Mouse (Mus musculus): ENCODE measurements around the gene Cdc37l1.

DNA sequence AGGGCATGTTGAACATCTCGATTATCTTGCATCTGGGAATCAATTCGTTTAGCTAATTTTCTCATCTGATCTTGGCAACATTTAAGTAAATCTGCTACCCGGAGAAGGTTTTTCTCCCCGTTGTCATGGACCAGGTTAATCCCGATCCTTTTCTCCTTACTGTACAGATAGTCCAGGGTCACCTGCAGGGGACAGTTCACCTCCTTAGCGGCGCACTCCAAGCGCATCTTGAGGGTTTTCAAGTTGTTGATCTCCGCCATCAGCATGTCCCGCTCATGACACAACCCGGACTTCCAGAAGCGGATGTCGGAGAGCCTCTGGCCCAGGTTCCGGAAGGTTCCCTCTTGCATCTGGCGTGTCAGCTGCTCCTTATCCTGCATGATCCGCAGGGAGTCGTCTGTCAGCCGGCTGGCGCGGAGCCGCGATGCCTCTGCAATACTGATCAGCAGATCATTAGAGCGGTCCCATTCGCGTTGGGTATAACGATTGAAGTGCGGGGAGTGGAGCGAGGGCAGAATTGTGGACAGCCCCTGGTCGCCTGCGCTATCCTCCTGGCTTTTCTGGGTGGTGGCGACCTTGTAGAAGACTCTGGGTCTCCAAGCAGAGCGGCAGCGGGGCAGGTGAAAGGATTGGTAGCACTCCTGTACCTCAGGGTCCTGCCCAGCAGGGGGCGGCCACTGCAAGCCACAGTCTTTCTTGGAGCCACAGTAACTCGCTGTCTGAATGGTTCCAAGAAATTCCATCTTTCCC lies 15.1 kb upstream of the Cdc37l1 start:
- TF ChIP-seq GATA1 (IDR thresholded peaks at IDR 0.05; ENCODE audit: low read depth, low read length), result no peak
- no peak for TF ChIP-seq ZNF384 (IDR thresholded peaks at IDR 0.05; ENCODE audit: low read depth, low read length)
- no peak for TF ChIP-seq POLR2A (IDR thresholded peaks at IDR 0.05; ENCODE audit: control insufficient read depth in 1 of 2, insufficient read depth in 1 of 2, low read depth in 1 of 2, low read length in 2 of 2, poor library complexity in 1 of 2)
- TF ChIP-seq MEF2A (IDR thresholded peaks at IDR 0.05; ENCODE audit: extremely low read depth, insufficient replicate concordance, low read depth, low read length, poor library complexity, severe bottlenecking), result no peak
- TF ChIP-seq BHLHE40 (IDR thresholded peaks at IDR 0.05; ENCODE audit: borderline replicate concordance, low read depth, low read length), result no peak
- TF ChIP-seq UBTF (IDR thresholded peaks at IDR 0.05; ENCODE audit: borderline replicate concordance, insufficient read depth, low read depth, low read length), result no peak
- no peak for TF ChIP-seq EP300 (IDR thresholded peaks at IDR 0.05; ENCODE audit: low read depth in 1 of 2, low read length in 2 of 2)
- TF ChIP-seq ETS1 (IDR thresholded peaks at IDR 0.05; ENCODE audit: low read depth, low read length), result no peak
- TF ChIP-seq RCOR1 (IDR thresholded peaks at IDR 0.05; ENCODE audit: low read depth, low read length), result no peak
